8 mouse cellular contexts compared by ENCODE assay signal in genomic region chr1:191527921-191528612, GRCm38 (mm10). TPM values are rescaled to one million over a fixed set of nuclear protein-coding genes. Genes with fewer than 3 reads are reported as not detected.
DNase-seq lines count a peak whose midpoint lies in the region; ATAC-seq lines count a peak whose summit lies in the region.

No protein-coding gene starts in this region.

- H3K4me1 ChIP-seq in heart, embryonic 16.5 days (ENCODE audit: control insufficient read depth, insufficient read depth, low read length), result peaks cover 7% of the 10 kb centered on the region

- H3K4me3 ChIP-seq in heart, embryonic 16.5 days (ENCODE audit: low read length), result no peak overlapping the region

- 42% methylated on average over 4 of the region's 4 CpGs for WGBS in heart, embryonic 16.5 days

- ATAC-seq in heart, embryonic 16.5 days (replicated peaks; ENCODE audit: extremely low read depth, insufficient read depth, low FRiP score), result no peak

- no peaks in the 10 kb centered on the region for H3K27me3 ChIP-seq in heart, embryonic 16.5 days (ENCODE audit: control insufficient read depth, insufficient read depth, low read length)

- H3K9me3 ChIP-seq in heart, embryonic 16.5 days (replicated peaks; ENCODE audit: control insufficient read depth, low read length), result no peaks in the 10 kb centered on the region

- no peak overlapping the region for H3K9ac ChIP-seq in heart, embryonic 16.5 days (ENCODE audit: low read length)

- peak; percentile 96 for DNase-seq in heart, adult 11 months
- no peak for DNase-seq in heart, postnatal 25 days (ENCODE audit: low spot score)
- peak; percentile 23 for DNase-seq in retina, postnatal 1 day
- DNase-seq in retina, embryonic 14.5 days (ENCODE audit: low spot score), result no peak
- peak; percentile 63 for DNase-seq in thymus, postnatal 25 days
- DNase-seq in embryo, embryonic 9.5 days (ENCODE audit: extremely low spot score), result no peak
- DNase-seq in kidney, adult 11 months, result no peak

- peak overlapping the region; percentile 2 for H3K27ac ChIP-seq in heart, embryonic 16.5 days (ENCODE audit: low read length)

- H3K4me2 ChIP-seq in heart, embryonic 16.5 days (ENCODE audit: low read depth, low read length), result no peak overlapping the region

- intact Hi-C loops in heart, postnatal 25 days (cut with DNase I), result no loop called here

- no peaks in the 10 kb centered on the region for H3K36me3 ChIP-seq in heart, embryonic 16.5 days (ENCODE audit: control insufficient read depth, insufficient read depth)

RNA-seq across cellular contexts. Expression of gene Dtl, which starts 47.3 kb away (rescaled TPM):
- total RNA-seq in heart, postnatal 25 days (2021), result under 1 TPM; 0.31 TPM
- 23.9 and 26.9 TPM in 2 replicates for polyA plus RNA-seq in heart, embryonic 16.5 days (2015; fragmentation: Nextera tagmentation; extraction: Ambion mirVana)

RNA-seq across cellular contexts. Expression of gene Ints7, which starts 47.4 kb away (rescaled TPM):
- total RNA-seq in heart, postnatal 25 days (2021), result 10 to 100 TPM; 12.4 to 13.2 TPM
- 34.1 and 35.4 TPM in 2 replicates for polyA plus RNA-seq in heart, embryonic 16.5 days (2015; fragmentation: Nextera tagmentation; extraction: Ambion mirVana)

Comparison
In these comparisons a context has a peak if more than half of its experiments do, and no peak if none do; other contexts are left out.
1. DNase-seq: peak in heart, adult 11 months (single experiment), retina, postnatal 1 day (single experiment) and thymus, postnatal 25 days (single experiment); none in heart, postnatal 25 days (single experiment), retina, embryonic 14.5 days (single experiment), embryo, embryonic 9.5 days (single experiment) and kidney, adult 11 months (single experiment).